ENCODE assay signal across 33 mouse cellular contexts in genomic region chrX:75126893-75127292, GRCm38 (mm10). TPM values are rescaled to one million over a fixed set of nuclear protein-coding genes. Genes with fewer than 3 reads are reported as not detected.
DNase-seq lines count a peak whose midpoint lies in the region; ATAC-seq and TF ChIP-seq lines count a peak whose summit lies in the region.
"Had no signal": no experiment of that assay in that cellular context is flagged by ENCODE, and none has a peak within 500 bp of the region (broad histone marks: within the 10 kb centered on the region; RNA-seq: fewer than 3 reads in every experiment).

No protein-coding gene starts in this region.

- no peak for TF ChIP-seq POLR2A in bone marrow macrophage, adult 2 months (IDR thresholded peaks at IDR 0.05; ENCODE audit: borderline replicate concordance, low read depth, low read length)

- peaks cover 36% of the 10 kb centered on the region for H3K36me3 ChIP-seq in liver, embryonic 12.5 days
- no peaks in the 10 kb centered on the region for H3K36me3 ChIP-seq in liver, embryonic 11.5 days (ENCODE audit: control insufficient read depth, insufficient read depth, low read length)
- H3K36me3 ChIP-seq in liver, postnatal 0 days (replicated peaks; ENCODE audit: insufficient read depth, low read length): peaks cover 22% of the 10 kb centered on the region
- no peaks in the 10 kb centered on the region for H3K36me3 ChIP-seq in splenic B cell, adult 2 months (ENCODE audit: control insufficient read depth, insufficient read depth, low read length, poor library complexity, severe bottlenecking)
- H3K36me3 ChIP-seq: hindbrain, embryonic 12.5 days; midbrain, embryonic 15.5 days; stomach, embryonic 15.5 days had no signal

- H3K9ac ChIP-seq in liver, embryonic 12.5 days: no peak overlapping the region
- H3K9ac ChIP-seq in liver, embryonic 11.5 days (ENCODE audit: low read depth, low read length): no peak overlapping the region
- no peak overlapping the region for H3K9ac ChIP-seq in liver, postnatal 0 days (replicated peaks)
- H3K9ac ChIP-seq: heart, embryonic 13.5 days; hindbrain, embryonic 12.5 days; limb, embryonic 15.5 days; midbrain, embryonic 15.5 days; neural tube, embryonic 13.5 days; stomach, embryonic 15.5 days had no signal

- TF ChIP-seq CTCF in bone marrow macrophage, adult 2 months (IDR thresholded peaks at IDR 0.05; ENCODE audit: low read depth, low read length): no peak
- TF ChIP-seq CTCF in liver, postnatal 0 days (IDR thresholded peaks at IDR 0.05; ENCODE audit: low read depth): no peak

- TF ChIP-seq EP300 in liver, postnatal 0 days (IDR thresholded peaks at IDR 0.05; ENCODE audit: low read depth): no peak

- no peaks in the 10 kb centered on the region for H3K27me3 ChIP-seq in liver, embryonic 12.5 days (replicated peaks)
- H3K27me3 ChIP-seq in liver, embryonic 11.5 days (replicated peaks; ENCODE audit: control insufficient read depth, insufficient read depth, low read length): no peaks in the 10 kb centered on the region
- H3K27me3 ChIP-seq in liver, postnatal 0 days (ENCODE audit: insufficient read depth, low read length): no peaks in the 10 kb centered on the region
- no peaks in the 10 kb centered on the region for H3K27me3 ChIP-seq in splenic B cell, adult 2 months (ENCODE audit: control insufficient read depth, insufficient read depth, low read length, poor library complexity, severe bottlenecking)
- H3K27me3 ChIP-seq: heart, embryonic 13.5 days; hindbrain, embryonic 12.5 days; limb, embryonic 15.5 days; midbrain, embryonic 15.5 days; neural tube, embryonic 13.5 days; stomach, embryonic 15.5 days had no signal

- H3K4me1 ChIP-seq in liver, embryonic 12.5 days: peaks cover 23% of the 10 kb centered on the region
- no peaks in the 10 kb centered on the region for H3K4me1 ChIP-seq in liver, embryonic 11.5 days (replicated peaks; ENCODE audit: control insufficient read depth, insufficient read depth, low read length)
- H3K4me1 ChIP-seq in bone marrow macrophage, adult 2 months (ENCODE audit: control insufficient read depth, insufficient read depth, low read length): peaks cover 4% of the 10 kb centered on the region; the same call in 1 of the 2 replicates
- H3K4me1 ChIP-seq in liver, postnatal 0 days (ENCODE audit: insufficient read depth): 0 out of 2 replicates have a peak, but pooled peaks cover 3% of the 10 kb centered on the region
- H3K4me1 ChIP-seq: hindbrain, embryonic 12.5 days; limb, embryonic 15.5 days; midbrain, embryonic 15.5 days; stomach, embryonic 15.5 days had no signal

- H3K4me3 ChIP-seq in liver, embryonic 12.5 days: no peak overlapping the region
- no peak overlapping the region for H3K4me3 ChIP-seq in liver, embryonic 11.5 days (ENCODE audit: low read depth, low read length)
- no peak overlapping the region for H3K4me3 ChIP-seq in bone marrow macrophage, adult 2 months (ENCODE audit: insufficient read depth, low read length)
- no peak overlapping the region for H3K4me3 ChIP-seq in liver, postnatal 0 days (ENCODE audit: low read depth, low read length)
- H3K4me3 ChIP-seq: heart, embryonic 13.5 days; hindbrain, embryonic 12.5 days; limb, embryonic 15.5 days; midbrain, embryonic 15.5 days; myocyte; neural tube, embryonic 13.5 days; stomach, embryonic 15.5 days had no signal

- H3K4me2 ChIP-seq in liver, embryonic 12.5 days: peak overlapping the region; percentile 1
- H3K4me2 ChIP-seq in liver, embryonic 11.5 days: no peak overlapping the region
- H3K4me2 ChIP-seq in liver, postnatal 0 days (ENCODE audit: low read depth, low read length): peak overlapping the region; percentile 69
- H3K4me2 ChIP-seq: heart, embryonic 13.5 days; hindbrain, embryonic 12.5 days; limb, embryonic 15.5 days; midbrain, embryonic 15.5 days; neural tube, embryonic 13.5 days; stomach, embryonic 15.5 days had no signal

- intact Hi-C loops in heart, postnatal 36 days (cut with DNase I): no loop called here

- ATAC-seq in liver, embryonic 12.5 days: no peak
- ATAC-seq in liver, embryonic 11.5 days (replicated peaks; ENCODE audit: low FRiP score): no peak
- no peak for ATAC-seq in liver, postnatal 0 days
- ATAC-seq: forebrain, embryonic 16.5 days; midbrain, embryonic 15.5 days had no signal

- H3K9me3 ChIP-seq in liver, embryonic 12.5 days (replicated peaks): no peaks in the 10 kb centered on the region
- H3K9me3 ChIP-seq in liver, embryonic 11.5 days (ENCODE audit: control insufficient read depth, low read length): no peaks in the 10 kb centered on the region
- no peaks in the 10 kb centered on the region for H3K9me3 ChIP-seq in liver, postnatal 0 days (ENCODE audit: low read length)
- H3K9me3 ChIP-seq: heart, embryonic 13.5 days; hindbrain, embryonic 12.5 days; limb, embryonic 15.5 days; midbrain, embryonic 15.5 days; neural tube, embryonic 13.5 days; stomach, embryonic 15.5 days had no signal

- no peak overlapping the region for H3K27ac ChIP-seq in liver, embryonic 12.5 days
- H3K27ac ChIP-seq in liver, embryonic 11.5 days (ENCODE audit: low read depth, low read length): no peak overlapping the region
- H3K27ac ChIP-seq in bone marrow macrophage, adult 2 months (ENCODE audit: insufficient read depth, low read depth, low read length): peak overlapping the region; percentile 93
- peak overlapping the region; percentile 92 for H3K27ac ChIP-seq in liver, postnatal 0 days (ENCODE audit: low read depth)
- H3K27ac ChIP-seq: heart, embryonic 13.5 days; hindbrain, embryonic 12.5 days; kidney, postnatal 0 days; limb, embryonic 15.5 days; midbrain, embryonic 15.5 days; neural tube, embryonic 13.5 days; stomach, embryonic 15.5 days had no signal

- DNase-seq in liver, embryonic 11.5 days (ENCODE audit: low spot score): no peak
- DNase-seq in liver, postnatal 0 days: no peak
- peak; percentile 50 for DNase-seq in splenic B cell, adult 2 months (ENCODE audit: low read depth, low spot score)
- no peak for DNase-seq in retina, embryonic 14.5 days (ENCODE audit: low spot score)
- no peak for DNase-seq in heart, postnatal 36 days
- DNase-seq: adrenal gland, adult 2 months; cerebellum, adult 11-12 months; cerebellum, postnatal 25 days; gastrocnemius, postnatal 14 days; heart, adult 18-20 months; heart, postnatal 14 days; kidney, adult 2 months; left cerebral cortex, postnatal 4 days; right cerebral cortex, adult 18-20 months; right cerebral cortex, postnatal 4 days had no signal

RNA-seq across cellular contexts. Expression of gene Mpp1, which starts 3.9 kb away (rescaled TPM):
- polyA plus RNA-seq in liver, embryonic 12.5 days (2016; fragmentation: Nextera tagmentation; extraction: Ambion mirVana): 78.0 and 81.0 TPM in 2 replicates
- 45.7 and 53.6 TPM in 2 replicates for polyA plus RNA-seq in liver, embryonic 11.5 days (2014; fragmentation: Nextera tagmentation; extraction: Ambion mirVana)
- 321 and 354 TPM in 2 replicates for polyA plus RNA-seq in bone marrow macrophage, adult 2 months (2012; ENCODE audit: insufficient read depth, insufficient read length, missing spikeins)
- polyA plus RNA-seq in liver, postnatal 0 days (2015; fragmentation: Nextera tagmentation; extraction: Ambion mirVana): 74.1 and 76.4 TPM in 2 replicates
- 10 to 100 TPM; 12.6 to 12.9 TPM for total RNA-seq in heart, postnatal 36 days (2021)

RNA-seq across cellular contexts. Expression of gene Dkc1, which starts 31.2 kb away (rescaled TPM):
- 160 TPM in 2 replicates for polyA plus RNA-seq in liver, embryonic 12.5 days (2016; fragmentation: Nextera tagmentation; extraction: Ambion mirVana)
- 208 and 220 TPM in 2 replicates for polyA plus RNA-seq in liver, embryonic 11.5 days (2014; fragmentation: Nextera tagmentation; extraction: Ambion mirVana)
- 7.8 and 10.6 TPM in 2 replicates for polyA plus RNA-seq in bone marrow macrophage, adult 2 months (2012; ENCODE audit: insufficient read depth, insufficient read length, missing spikeins)
- polyA plus RNA-seq in liver, postnatal 0 days (2015; fragmentation: Nextera tagmentation; extraction: Ambion mirVana): 33.0 and 46.7 TPM in 2 replicates
- total RNA-seq in heart, postnatal 36 days (2021): 10 to 100 TPM; 18.0 to 24.5 TPM

RNA-seq across cellular contexts. Expression of gene Smim9, which starts 36.7 kb away (rescaled TPM):
- not detected in 2 replicates for polyA plus RNA-seq in liver, embryonic 12.5 days (2016; fragmentation: Nextera tagmentation; extraction: Ambion mirVana)
- not detected in 2 replicates for polyA plus RNA-seq in liver, embryonic 11.5 days (2014; fragmentation: Nextera tagmentation; extraction: Ambion mirVana)
- polyA plus RNA-seq in bone marrow macrophage, adult 2 months (2012; ENCODE audit: insufficient read depth, insufficient read length, missing spikeins): not detected in 2 replicates
- polyA plus RNA-seq in liver, postnatal 0 days (2015; fragmentation: Nextera tagmentation; extraction: Ambion mirVana): not detected in 2 replicates
- total RNA-seq in heart, postnatal 36 days (2021): not detected
- total RNA-seq: adrenal gland, adult 2 months; gastrocnemius, postnatal 14 days; heart, adult 18-20 months; heart, postnatal 14 days; layer of hippocampus, postnatal 10 days; left cerebral cortex, adult 8-10 months; left cerebral cortex, postnatal 4 days; MEL had no signal
- polyA plus RNA-seq: adrenal gland, adult 2 months; embryonic facial prominence, embryonic 14.5 days; forebrain, embryonic 16.5 days; heart, embryonic 13.5 days; hindbrain, embryonic 12.5 days; kidney, adult 2 months; large intestine, adult 2 months; limb, embryonic 15.5 days; lung, embryonic 16.5 days; myocyte; neural tube, embryonic 13.5 days; stomach, embryonic 15.5 days; thymus, postnatal 0 days had no signal

RNA-seq across cellular contexts. Expression of gene Gab3, which starts 41.6 kb away (rescaled TPM):
- polyA plus RNA-seq in liver, embryonic 12.5 days (2016; fragmentation: Nextera tagmentation; extraction: Ambion mirVana): 1.0 and 1.4 TPM in 2 replicates
- polyA plus RNA-seq in liver, embryonic 11.5 days (2014; fragmentation: Nextera tagmentation; extraction: Ambion mirVana): 1.1 and 1.3 TPM in 2 replicates
- 16.3 and 18.2 TPM in 2 replicates for polyA plus RNA-seq in bone marrow macrophage, adult 2 months (2012; ENCODE audit: insufficient read depth, insufficient read length, missing spikeins)
- 1.2 and 1.4 TPM in 2 replicates for polyA plus RNA-seq in liver, postnatal 0 days (2015; fragmentation: Nextera tagmentation; extraction: Ambion mirVana)
- 1 to 10 TPM; 1.3 to 1.5 TPM for total RNA-seq in heart, postnatal 36 days (2021)

Comparison
In these comparisons a context has a peak if more than half of its experiments do, and no peak if none do; other contexts are left out.
1. H3K27ac ChIP-seq: peak in bone marrow macrophage, adult 2 months (single experiment) and liver, postnatal 0 days (single experiment); none in liver, embryonic 12.5 days (single experiment) and liver, embryonic 11.5 days (single experiment).